In the genomic region with DNA sequence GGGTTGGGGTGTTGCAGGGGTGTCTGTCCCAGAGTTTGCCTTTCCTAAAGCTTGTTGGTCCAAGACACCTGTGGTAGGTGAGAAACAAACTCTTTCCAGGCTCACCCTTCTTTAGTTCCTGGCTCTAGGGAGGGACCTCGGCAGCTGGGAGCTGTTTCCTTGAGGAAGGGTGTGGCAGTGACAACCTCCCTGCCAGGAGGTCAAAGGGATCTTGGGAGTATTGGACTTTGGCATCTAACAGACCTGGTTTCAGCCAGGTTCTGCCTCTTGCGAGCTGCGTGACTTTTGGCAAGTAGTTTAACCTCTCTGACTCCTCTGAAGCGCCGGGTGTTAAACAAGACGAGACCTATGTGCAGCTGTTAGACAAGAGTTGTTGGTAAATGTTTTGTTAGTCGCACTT, we compare ENCODE assay signal across 8 mouse cellular contexts. TPM values are rescaled to one million over a fixed set of nuclear protein-coding genes. Genes with fewer than 3 reads are reported as not detected.
DNase-seq lines count a peak whose midpoint lies in the region; ATAC-seq lines count a peak whose summit lies in the region.
"Had no signal": no experiment of that assay in that cellular context is flagged by ENCODE, and none has a peak within 500 bp of the region (broad histone marks: within the 10 kb centered on the region; RNA-seq: fewer than 3 reads in every experiment).

No protein-coding gene starts in this region.

- WGBS in embryonic facial prominence, embryonic 12.5 days, result 75% methylated on average over 7 of the region's 7 CpGs
- 55% methylated on average over 7 of the region's 7 CpGs for WGBS in liver, embryonic 15.5 days (ENCODE audit: insufficient replicate concordance)

- H3K9ac ChIP-seq in embryonic facial prominence, embryonic 12.5 days, result no peak overlapping the region
- no peak overlapping the region for H3K9ac ChIP-seq in liver, embryonic 15.5 days

- peaks cover 60% of the 10 kb centered on the region for H3K4me1 ChIP-seq in embryonic facial prominence, embryonic 12.5 days
- H3K4me1 ChIP-seq in liver, embryonic 15.5 days (replicated peaks), result 0 out of 2 replicates have a peak, but pooled peaks cover 4% of the 10 kb centered on the region

- peak overlapping the region; percentile 27 for H3K4me2 ChIP-seq in embryonic facial prominence, embryonic 12.5 days (replicated peaks)
- H3K4me2 ChIP-seq in liver, embryonic 15.5 days, result no peak overlapping the region

- H3K4me3 ChIP-seq in embryonic facial prominence, embryonic 12.5 days, result no peak overlapping the region
- H3K4me3 ChIP-seq in liver, embryonic 15.5 days (replicated peaks), result peak overlapping the region; percentile 12; the same call in 1 of the 2 replicates

- no peak for ATAC-seq in embryonic facial prominence, embryonic 12.5 days (ENCODE audit: insufficient number of reproducible peaks, insufficient read depth, low FRiP score, low TSS enrichment)
- no peak for ATAC-seq in liver, embryonic 15.5 days (ENCODE audit: insufficient read depth)

- H3K27me3 ChIP-seq in embryonic facial prominence, embryonic 12.5 days, result no peaks in the 10 kb centered on the region
- no peaks in the 10 kb centered on the region for H3K27me3 ChIP-seq in liver, embryonic 15.5 days

- peak; percentile 58 for DNase-seq in ES-CJ7 (ENCODE audit: low read depth, low spot score)
- DNase-seq in kidney, adult 11 months, result peak; percentile 67
- no peak for DNase-seq in cerebellum, adult 9-11 months
- no peak for DNase-seq in cerebellum, postnatal 10 days
- no peak for DNase-seq in ovary, postnatal 14 days (ENCODE audit: low spot score)
- DNase-seq: adrenal gland, postnatal 25 days had no signal

- 0 out of 2 replicates have a peak, but pooled peaks cover 8% of the 10 kb centered on the region for H3K36me3 ChIP-seq in embryonic facial prominence, embryonic 12.5 days
- H3K36me3 ChIP-seq in liver, embryonic 15.5 days (replicated peaks), result no peaks in the 10 kb centered on the region

- peak overlapping the region; percentile 77 for H3K27ac ChIP-seq in embryonic facial prominence, embryonic 12.5 days
- peak overlapping the region; percentile 33; the same call in 1 of the 2 replicates for H3K27ac ChIP-seq in liver, embryonic 15.5 days (replicated peaks)

- H3K9me3 ChIP-seq in embryonic facial prominence, embryonic 12.5 days, result no peaks in the 10 kb centered on the region
- no peaks in the 10 kb centered on the region for H3K9me3 ChIP-seq in liver, embryonic 15.5 days (replicated peaks)

RNA-seq across cellular contexts. Expression of a gene that starts 29.7 kb away (rescaled TPM):
- 4.7 and 4.9 TPM in 2 replicates for polyA plus RNA-seq in embryonic facial prominence, embryonic 12.5 days (2016; fragmentation: Nextera tagmentation; extraction: Ambion mirVana)
- polyA plus RNA-seq in liver, embryonic 15.5 days (2015; fragmentation: Nextera tagmentation; extraction: Ambion mirVana), result 0.77 and 0.96 TPM in 2 replicates

RNA-seq across cellular contexts. Expression of a gene that starts 41.3 kb away (rescaled TPM):
- 0.15 TPM in 1 of 2 replicates, not detected in the other for polyA plus RNA-seq in embryonic facial prominence, embryonic 12.5 days (2016; fragmentation: Nextera tagmentation; extraction: Ambion mirVana)
- polyA plus RNA-seq in liver, embryonic 15.5 days (2015; fragmentation: Nextera tagmentation; extraction: Ambion mirVana), result not detected in 2 replicates

Comparison
In these comparisons a context has a peak if more than half of its experiments do, and no peak if none do; other contexts are left out.
1. DNase-seq: peak in ES-CJ7 (single experiment) and kidney, adult 11 months (single experiment); none in cerebellum, adult 9-11 months (single experiment), cerebellum, postnatal 10 days (0 of 2) and ovary, postnatal 14 days (single experiment).